Mouse (Mus musculus) lung, postnatal 14 days (tissue): Measurements from ENCODE around the gene Rpgr.

Source experiments
- DNase-seq: peaks from one replicate; pipeline ENCODE4 v3.0.0; 2021

The Rpgr gene

DNA sequence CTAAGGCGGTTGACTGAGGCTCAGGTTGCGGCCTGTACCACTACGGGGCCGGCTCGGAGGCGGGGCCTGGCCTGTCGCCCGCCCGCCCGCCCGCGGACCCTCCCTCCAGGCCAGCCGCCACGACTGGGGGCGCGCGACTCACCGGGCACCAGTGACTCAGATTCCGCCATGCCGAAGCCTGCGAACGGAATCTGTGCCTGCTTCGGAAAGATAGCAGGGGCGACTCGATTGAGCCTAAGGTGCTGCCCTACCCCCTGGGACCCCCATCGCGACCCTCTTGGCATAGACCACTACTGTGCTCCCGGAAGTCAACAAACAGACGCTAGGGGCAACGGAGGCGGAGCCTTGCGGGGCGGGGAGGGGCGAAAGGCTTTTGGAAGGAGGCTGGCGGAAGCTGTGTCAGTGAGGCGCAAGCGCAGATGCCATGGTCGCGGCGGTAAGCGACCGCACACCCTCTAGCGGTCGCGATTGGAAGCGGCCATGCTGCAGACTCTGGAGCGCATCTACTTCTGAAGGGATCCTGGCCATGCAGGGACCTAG, at the start of gene Rpgr:
Gene Rpgr (minus strand): TSS at position 511 of the 540 bp plus-strand sequence.
- DNase-seq: peak; percentile 91

GRCm38 (mm10) chrX:10258260-10258659, 41.5 kb upstream of the Rpgr start:
- DNase-seq: no peak

GRCm38 (mm10) chrX:10257774-10258173, 41.1 kb upstream of the Rpgr start:
- DNase-seq: no peak

GRCm38 (mm10) chrX:10251852-10252504, 35.3 kb upstream of the Rpgr start, which contains the start of gene Otc:
Gene Otc (plus strand): TSS chrX:10252305.
- DNase-seq: no peak

- no peak for DNase-seq
Measured at GRCm38 (mm10) chrX:10251357-10251756, 34.6 kb upstream of the Rpgr start.

GRCm38 (mm10) chrX:10243916-10244315, 27.2 kb upstream of the Rpgr start:
- no peak for DNase-seq

GRCm38 (mm10) chrX:10239515-10239914, 22.8 kb upstream of the Rpgr start:
- DNase-seq: no peak

DNA sequence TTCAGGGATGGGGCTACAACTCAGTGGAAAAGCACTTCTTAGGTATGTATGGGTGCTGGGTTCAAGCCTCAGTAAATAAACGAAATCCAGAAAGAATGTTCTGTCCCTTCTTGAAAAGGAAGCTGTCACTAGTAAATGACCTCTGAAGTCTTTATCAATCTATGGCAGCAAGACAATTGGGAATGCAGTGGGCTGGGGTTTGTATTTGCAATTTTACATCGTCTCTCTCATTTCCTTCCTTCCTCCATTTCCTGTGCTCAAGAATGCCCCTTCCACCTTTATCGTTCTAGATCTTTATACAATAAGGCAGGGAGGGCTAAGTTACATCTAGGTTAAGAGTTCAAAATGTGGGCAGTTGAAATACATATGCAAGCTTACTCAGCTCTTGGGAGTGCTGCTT, 17.9 kb upstream of the Rpgr start:
- DNase-seq: no peak

GRCm38 (mm10) chrX:10233051-10233450, 16.3 kb upstream of the Rpgr start:
- no peak for DNase-seq

- no peak for DNase-seq
Measured at GRCm38 (mm10) chrX:10219281-10219680, 2.6 kb upstream of the Rpgr start.

GRCm38 (mm10) chrX:10215972-10216371, 748 bp downstream of the Rpgr start:
- no peak for DNase-seq

DNA sequence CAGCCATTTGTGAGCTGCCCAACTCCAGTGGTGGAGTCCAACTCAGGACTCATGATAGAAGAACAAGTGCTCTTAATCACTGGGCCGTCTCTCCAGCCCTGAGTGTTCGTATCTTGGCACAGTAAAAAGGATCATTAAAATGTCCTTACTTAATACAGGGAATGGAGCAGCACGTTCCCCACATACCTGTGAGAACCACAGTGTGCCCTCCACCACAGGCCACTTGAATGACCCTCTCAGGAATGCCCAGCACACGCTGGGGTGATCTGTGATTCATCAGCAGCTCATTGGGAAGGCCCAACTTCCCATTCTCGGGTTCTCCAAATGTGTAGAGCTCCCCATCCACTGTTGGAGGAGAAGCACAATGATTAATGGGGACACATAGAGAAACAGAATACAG, 10.8 kb downstream of the Rpgr start:
- no peak for DNase-seq

DNA sequence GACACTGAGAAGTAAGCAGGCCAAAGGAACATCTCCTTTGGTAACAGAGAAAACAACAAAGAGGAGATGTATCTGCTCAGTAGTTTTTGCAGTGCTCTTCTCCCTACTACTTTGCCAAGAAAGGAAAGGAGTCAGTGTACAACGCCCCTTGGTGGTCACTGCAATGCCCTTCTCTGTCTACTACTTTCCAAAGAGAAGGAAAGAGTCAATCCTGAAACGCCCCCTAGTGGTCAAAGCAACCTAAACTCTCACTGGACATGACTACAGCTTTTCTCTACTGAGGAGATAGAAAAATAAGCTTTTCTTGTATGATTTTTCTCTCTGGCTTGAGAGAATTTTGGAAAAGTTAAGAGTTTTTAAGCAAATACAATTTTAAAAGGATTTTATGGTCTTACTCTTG, 15.4 kb downstream of the Rpgr start:
- peak; percentile 65 for DNase-seq

DNA sequence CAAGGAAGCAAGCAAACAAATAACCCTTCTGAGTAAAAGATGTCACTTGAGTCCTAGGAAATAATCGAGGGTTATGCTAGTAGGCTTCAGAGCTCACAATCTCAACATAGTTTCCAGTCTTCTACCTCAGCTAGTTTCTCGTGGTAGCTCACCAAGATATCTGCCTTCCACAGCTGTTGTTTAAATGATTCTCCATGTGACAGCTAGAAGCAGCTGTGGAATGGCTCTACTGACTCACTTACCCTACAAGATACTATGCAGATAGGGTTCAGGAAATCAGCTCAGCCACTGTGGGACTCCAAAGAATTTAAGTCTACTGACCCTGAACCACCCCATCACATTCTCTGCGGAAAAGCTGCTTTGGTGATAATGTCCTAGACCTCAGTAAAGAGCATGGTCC, 64.3 kb downstream of the Rpgr start:
- no peak for DNase-seq

DNA sequence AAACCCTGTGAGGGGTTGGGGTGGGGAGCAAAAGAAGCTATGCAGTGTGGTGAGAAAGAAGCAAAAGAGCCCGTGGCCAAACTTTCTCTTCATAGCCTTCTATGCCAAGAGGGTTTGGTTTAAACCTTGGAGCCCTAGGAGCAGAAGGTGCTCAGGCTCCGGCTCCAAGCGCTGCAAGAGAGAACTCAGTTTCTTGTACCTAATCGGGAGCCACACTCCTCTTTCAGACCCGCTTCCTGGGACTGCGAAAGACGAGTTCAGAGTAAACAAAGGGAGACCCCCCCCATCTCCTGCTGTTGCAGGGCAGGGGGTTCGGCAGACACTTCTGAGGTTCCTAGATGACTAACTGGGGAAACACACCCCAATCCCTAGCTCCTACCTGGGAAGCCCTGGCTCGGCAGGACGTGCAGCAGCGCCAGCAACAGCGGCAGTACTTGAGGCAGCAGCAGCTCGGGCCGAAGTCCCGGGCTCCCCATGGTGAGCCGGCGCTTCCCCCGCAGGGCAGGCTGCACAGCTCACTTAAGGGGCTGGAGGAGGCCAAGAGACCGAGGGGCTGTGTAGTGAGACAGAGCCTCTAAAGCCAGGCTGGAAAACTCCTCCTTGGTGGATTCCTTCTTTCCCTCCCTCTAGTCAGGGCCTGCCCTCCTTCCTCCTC, 99.5 kb downstream of the Rpgr start, which contains the start of gene Srpx:
Gene Srpx (minus strand): TSS at position 645 of the 655 bp plus-strand sequence.
- no peak for DNase-seq

GRCm38 (mm10) chrX:10115780-10116179, 100.9 kb downstream of the Rpgr start:
- DNase-seq: no peak

GRCm38 (mm10) chrX:10110736-10111135, 106.0 kb downstream of the Rpgr start:
- DNase-seq: no peak

DNA sequence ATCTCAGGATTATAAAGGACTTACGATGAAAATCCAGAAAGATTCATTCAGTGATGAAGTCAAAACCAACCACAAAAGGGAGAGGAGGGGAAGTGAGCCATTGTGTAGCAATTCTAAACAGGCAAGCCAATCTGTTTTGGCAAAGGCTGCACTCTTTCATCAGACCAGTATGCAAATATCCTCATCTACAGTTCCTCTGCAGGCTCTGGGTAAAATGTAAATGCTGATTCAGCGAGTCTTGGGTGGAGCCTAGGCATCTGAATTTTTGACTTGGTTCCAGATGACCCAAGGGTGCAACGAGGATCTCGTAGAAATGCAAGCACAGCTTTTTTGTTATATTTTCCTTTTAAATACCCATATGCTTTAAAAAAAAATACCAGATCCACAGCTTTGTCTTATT, 108.2 kb downstream of the Rpgr start:
- no peak for DNase-seq

DNA sequence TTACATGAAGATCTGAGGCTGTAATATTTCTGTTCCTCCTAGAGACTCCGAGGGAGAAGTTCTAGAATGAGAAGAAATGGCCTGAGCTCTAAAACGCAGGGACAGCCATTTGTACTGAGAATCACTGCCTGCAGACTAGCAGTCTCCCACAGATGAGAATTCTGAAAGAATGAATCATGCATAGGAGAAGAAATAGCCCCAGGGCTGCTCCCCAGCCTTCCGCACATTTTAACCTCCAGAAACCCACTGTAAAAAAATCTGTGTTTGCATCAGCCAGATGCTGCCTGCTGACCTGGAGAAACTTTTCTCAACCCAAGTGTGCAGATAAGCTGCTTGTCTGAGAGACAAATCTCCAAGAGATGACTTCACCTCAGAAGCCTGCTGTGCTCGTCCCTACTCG, 111.2 kb downstream of the Rpgr start:
- no peak for DNase-seq

DNA sequence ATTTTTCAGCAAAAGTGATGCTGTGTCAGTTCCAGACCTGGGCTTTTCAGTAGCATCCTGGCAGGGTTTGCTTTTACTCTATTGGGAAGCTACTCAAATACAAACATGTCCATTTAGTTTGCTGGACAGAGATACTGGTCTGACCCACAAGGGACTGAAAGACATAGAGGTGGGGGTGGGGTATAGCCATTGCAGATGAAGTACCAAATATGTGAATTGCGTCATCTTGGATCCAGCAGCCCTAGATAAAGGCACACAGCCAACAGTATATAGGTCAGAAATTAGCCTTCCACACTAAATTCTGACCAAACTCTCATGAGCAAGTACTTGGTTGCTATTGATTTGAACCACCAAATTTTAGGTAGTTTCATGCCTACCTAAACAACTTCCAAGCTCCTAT, 114.0 kb downstream of the Rpgr start:
- DNase-seq: no peak

- no peak for DNase-seq
Measured at GRCm38 (mm10) chrX:10095797-10096196, 120.9 kb downstream of the Rpgr start.

DNA sequence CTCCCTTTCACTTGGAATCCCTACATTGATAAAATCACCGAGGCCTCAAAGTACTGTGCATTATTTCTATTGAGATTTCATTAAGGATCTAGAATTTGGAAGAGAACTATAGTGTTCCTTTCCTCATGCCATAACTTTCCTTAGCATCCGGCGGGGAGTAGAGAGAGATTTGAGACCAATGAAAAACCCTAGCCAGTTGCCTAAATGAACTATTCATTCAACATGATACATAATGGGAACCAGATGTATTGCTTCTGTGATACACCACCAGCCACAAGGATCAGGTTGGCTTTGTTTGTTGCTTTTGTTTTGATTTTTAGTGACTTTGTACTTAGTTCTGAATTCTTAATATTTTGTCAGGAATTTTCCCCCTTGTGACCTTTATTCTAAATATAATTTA, 136.3 kb downstream of the Rpgr start:
- no peak for DNase-seq

DNA sequence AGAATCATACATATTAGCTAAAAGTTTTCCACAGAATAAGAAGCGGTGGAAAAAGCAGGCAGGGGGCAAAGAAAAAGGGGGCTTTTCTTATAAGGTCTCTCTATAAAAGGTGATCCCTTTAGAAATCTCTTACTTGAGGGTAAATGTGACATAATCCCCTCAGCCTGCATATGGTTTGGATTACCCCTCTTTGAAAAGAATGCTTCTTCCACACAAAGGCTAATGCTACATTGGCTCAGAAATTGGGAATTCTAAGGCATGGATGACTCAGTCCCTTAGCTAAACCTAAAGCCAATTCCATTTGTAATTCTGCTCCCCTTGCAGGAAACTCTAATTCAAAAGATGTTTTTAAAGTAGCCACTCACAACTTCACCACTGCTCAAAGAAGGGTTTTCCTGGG, 136.7 kb downstream of the Rpgr start:
- DNase-seq: no peak

DNA sequence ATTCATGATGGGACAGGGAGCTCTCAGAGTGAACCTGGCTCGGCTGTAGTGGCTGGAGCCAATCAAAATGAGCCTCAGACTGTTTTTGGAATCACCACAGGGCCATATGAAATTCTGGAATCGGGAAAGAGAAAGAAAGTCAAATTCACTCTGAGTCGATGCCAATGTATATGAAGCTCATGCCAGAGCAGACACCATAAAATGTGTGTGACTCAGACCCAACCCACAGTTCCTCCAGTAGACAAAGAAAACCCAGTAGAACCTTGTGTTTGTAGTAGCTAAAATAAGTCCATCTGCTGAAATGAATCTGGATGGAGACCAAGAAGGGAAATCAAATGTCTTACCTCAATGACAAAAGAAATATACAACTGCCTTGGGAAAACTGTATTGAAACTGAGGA, 142.8 kb downstream of the Rpgr start:
- DNase-seq: no peak

DNA sequence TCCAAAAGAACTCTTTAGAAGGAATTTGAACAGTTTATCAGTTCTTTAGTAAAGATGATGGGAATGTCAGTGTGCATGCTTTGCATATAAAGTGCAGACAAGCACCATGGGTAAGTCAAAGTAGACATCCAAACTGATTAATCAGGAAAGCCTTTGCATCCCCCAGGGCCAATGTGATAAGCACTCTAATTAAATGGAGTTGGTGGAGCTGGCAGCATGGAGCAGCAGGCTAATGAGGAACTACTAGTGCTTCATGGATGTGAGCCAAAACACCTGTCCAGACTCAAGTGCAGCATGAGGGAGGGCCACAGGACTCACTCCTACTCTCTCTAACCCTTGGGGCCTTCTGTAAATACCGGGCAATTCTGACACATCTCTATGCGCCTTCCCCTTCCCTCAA, 145.2 kb downstream of the Rpgr start:
- DNase-seq: no peak
